Mouse (Mus musculus) kidney, adult 2 months (tissue): ENCODE measurements around the gene Cfap299.

Experiments
- CTCF ChIP-seq: fragments of 200-500 bp; conservative IDR thresholded peaks from 2 replicates; pipeline ENCODE4 v1.5.1; 2011; ENCODE audit warnings: low read depth, mild to moderate bottlenecking, control low read depth, low read length, moderate library complexity, mixed read lengths; ENCODE audit not compliant: insufficient read depth, insufficient read length
- POLR2A ChIP-seq: fragments of 200-500 bp; IDR thresholded peaks from one replicate; pipeline ENCODE4 v1.6.1; 2011; ENCODE audit warnings: low read depth, low read length, control low read depth

DNA sequence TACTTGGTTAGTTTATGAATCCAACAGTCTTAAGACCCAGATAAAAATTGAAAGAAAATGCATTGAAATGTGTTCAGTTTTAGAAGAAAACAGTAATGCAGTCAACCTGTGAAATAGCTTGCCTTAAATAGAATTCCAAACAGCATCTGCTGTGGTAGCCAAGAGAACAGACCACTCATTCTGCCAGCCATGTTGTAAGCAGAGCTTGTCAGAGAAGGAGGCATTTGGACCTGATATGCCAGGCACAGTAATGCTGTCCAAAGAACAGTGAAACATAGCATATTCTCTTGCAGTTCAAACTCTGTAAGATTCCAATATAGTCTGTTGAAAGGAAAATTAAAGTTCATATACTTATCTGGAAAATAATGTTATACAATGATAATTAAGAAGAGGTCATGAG lies 321.2 kb downstream of the Cfap299 start:
- TF ChIP-seq CTCF (no peak), POLR2A (no peak)
